Mouse (Mus musculus) intestine, embryonic 14.5 days (tissue): ENCODE results near the gene Tns3. TPM values are rescaled to one million over a fixed set of nuclear protein-coding genes. Genes with fewer than 3 reads are reported as not detected.

Experiments used
- ATAC-seq: fragments of 200-750 bp; cut with Nextera tagmentation; replicated peaks from 2 replicates; pipeline ENCODE4 v1.8.0; 2017; ENCODE audit warnings: low read depth, moderate number of reproducible peaks, moderate TSS enrichment, moderate library complexity; ENCODE audit not compliant: low FRiP score, low TSS enrichment
- DNase-seq: peaks from one replicate; pipeline ENCODE4 v3.0.0-alpha.2; 2018; ENCODE audit warnings: low spot score
- H3K27ac ChIP-seq: fragments of 300-500 bp; sonication (generic); 2 replicates; pipeline ENCODE4 v1.5.1; 2014; ENCODE audit warnings: low read depth, mild to moderate bottlenecking, control low read depth
- H3K27me3 ChIP-seq: fragments of 300-500 bp; sonication (generic); replicated peaks from 2 replicates; pipeline ENCODE4 v1.6.1; 2014; ENCODE audit warnings: low read length, control low read depth; ENCODE audit not compliant: control insufficient read depth, insufficient read depth
- H3K36me3 ChIP-seq: fragments of 300-500 bp; sonication (generic); 2 replicates; pipeline ENCODE4 v1.6.1; 2014; ENCODE audit warnings: low read length, control low read depth; ENCODE audit not compliant: control insufficient read depth, insufficient read depth
- H3K4me1 ChIP-seq: fragments of 300-500 bp; sonication (generic); replicated peaks from 2 replicates; pipeline ENCODE4 v1.6.1; 2014; ENCODE audit warnings: low read length, control low read depth, mixed read lengths; ENCODE audit not compliant: control insufficient read depth, insufficient read depth
- H3K4me2 ChIP-seq: fragments of 300-500 bp; sonication (generic); 2 replicates; pipeline ENCODE4 v1.6.1; 2014; ENCODE audit warnings: low read length
- H3K4me3 ChIP-seq: fragments of 300-500 bp; sonication (generic); 2 replicates; pipeline ENCODE4 v1.5.1; 2014; ENCODE audit warnings: low read depth, low read length, control low read depth, mixed read lengths
- H3K9ac ChIP-seq: fragments of 300-500 bp; sonication (generic); 2 replicates; pipeline ENCODE4 v1.6.1; 2014; ENCODE audit warnings: mild to moderate bottlenecking, low read length
- H3K9me3 ChIP-seq: fragments of 300-500 bp; sonication (generic); 2 replicates; pipeline ENCODE4 v1.6.1; 2016; ENCODE audit warnings: low read length, control low read depth; ENCODE audit not compliant: control insufficient read depth
- WGBS: fragments of 180-500 bp; shearing (Covaris S2); extraction: QIAGEN DNeasy Blood & Tissue Kit; methylation state at CpG from one replicate; pipeline ENCODE4 v1.1.7; 2014; 5-methylcytosine and 5-hydroxymethylcytosine counted together
- polyA plus RNA-seq: library from polyadenylated mRNA; unstranded; fragments of >200 nt; fragmentation: Nextera tagmentation; extraction: Ambion mirVana; gene quantifications from 2 replicates; pipeline ENCODE4 v1.2.1, GENCODE M21; 2014

Gene Tns3
- polyA plus RNA-seq, 1 experiment from 2014 or later: 25.7 TPM

- Histone ChIP-seq H3K9ac (no peak overlapping the region), H3K9me3 (no peaks in the 10 kb centered on the region), H3K4me3 (no peak overlapping the region), H3K36me3 (peaks cover 3% of the 10 kb centered on the region), H3K4me2 (no peak overlapping the region), H3K4me1 (peaks cover 22% of the 10 kb centered on the region), H3K27ac (peak overlapping the region; percentile 10; the same call in 1 of the 2 replicates), H3K27me3 (no peaks in the 10 kb centered on the region)
- no peak for DNase-seq
- 89% methylated on average over 3 of the region's 3 CpGs for WGBS
- ATAC-seq: no peak
Observed at GRCm38 (mm10) chr11:8583137-8583536, 81.2 kb downstream of the Tns3 start.

- no peaks in the 10 kb centered on the region for H3K9me3 ChIP-seq
- WGBS: 68% methylated on average over 10 of the region's 10 CpGs
- no peak overlapping the region for H3K4me3 ChIP-seq
- H3K4me1 ChIP-seq: peaks cover 16% of the 10 kb centered on the region
- no peak overlapping the region for H3K9ac ChIP-seq
- peak overlapping the region; percentile 47 for H3K27ac ChIP-seq
- peak; percentile 56 for ATAC-seq
- no peaks in the 10 kb centered on the region for H3K27me3 ChIP-seq
- H3K4me2 ChIP-seq: no peak overlapping the region
- H3K36me3 ChIP-seq: peaks cover 11% of the 10 kb centered on the region
- no peak for DNase-seq
Observed at GRCm38 (mm10) chr11:8582101-8582920, 82.0 kb downstream of the Tns3 start.

DNA sequence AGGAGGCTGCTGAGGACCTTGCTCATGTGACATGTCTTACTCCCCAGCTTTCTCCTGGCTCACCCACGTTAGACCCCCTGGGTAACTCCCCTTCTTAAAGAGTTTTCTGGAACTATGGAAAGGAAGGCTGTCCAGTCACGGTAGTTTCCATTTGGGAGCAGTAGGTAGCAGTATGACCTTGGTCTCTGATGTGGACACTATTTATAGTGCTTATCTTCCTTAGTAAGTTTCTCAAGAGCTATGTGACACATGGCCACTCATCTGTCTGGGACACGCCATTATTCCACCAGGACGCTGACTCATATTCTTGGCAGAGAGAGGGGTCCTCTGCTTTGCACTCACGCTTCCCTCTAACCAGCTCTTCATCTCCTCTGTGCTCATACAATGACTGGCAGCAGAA, 84.5 kb downstream of the Tns3 start:
- Histone ChIP-seq H3K9me3 (no peaks in the 10 kb centered on the region), H3K36me3 (peaks cover 23% of the 10 kb centered on the region), H3K4me3 (no peak overlapping the region), H3K4me1 (peaks cover 14% of the 10 kb centered on the region), H3K27ac (peak overlapping the region; percentile 58), H3K4me2 (no peak overlapping the region), H3K9ac (no peak overlapping the region), H3K27me3 (no peaks in the 10 kb centered on the region)
- DNase-seq (no peak), ATAC-seq (no peak)
- 57% methylated on average over 5 of the region's 5 CpGs for WGBS

DNA sequence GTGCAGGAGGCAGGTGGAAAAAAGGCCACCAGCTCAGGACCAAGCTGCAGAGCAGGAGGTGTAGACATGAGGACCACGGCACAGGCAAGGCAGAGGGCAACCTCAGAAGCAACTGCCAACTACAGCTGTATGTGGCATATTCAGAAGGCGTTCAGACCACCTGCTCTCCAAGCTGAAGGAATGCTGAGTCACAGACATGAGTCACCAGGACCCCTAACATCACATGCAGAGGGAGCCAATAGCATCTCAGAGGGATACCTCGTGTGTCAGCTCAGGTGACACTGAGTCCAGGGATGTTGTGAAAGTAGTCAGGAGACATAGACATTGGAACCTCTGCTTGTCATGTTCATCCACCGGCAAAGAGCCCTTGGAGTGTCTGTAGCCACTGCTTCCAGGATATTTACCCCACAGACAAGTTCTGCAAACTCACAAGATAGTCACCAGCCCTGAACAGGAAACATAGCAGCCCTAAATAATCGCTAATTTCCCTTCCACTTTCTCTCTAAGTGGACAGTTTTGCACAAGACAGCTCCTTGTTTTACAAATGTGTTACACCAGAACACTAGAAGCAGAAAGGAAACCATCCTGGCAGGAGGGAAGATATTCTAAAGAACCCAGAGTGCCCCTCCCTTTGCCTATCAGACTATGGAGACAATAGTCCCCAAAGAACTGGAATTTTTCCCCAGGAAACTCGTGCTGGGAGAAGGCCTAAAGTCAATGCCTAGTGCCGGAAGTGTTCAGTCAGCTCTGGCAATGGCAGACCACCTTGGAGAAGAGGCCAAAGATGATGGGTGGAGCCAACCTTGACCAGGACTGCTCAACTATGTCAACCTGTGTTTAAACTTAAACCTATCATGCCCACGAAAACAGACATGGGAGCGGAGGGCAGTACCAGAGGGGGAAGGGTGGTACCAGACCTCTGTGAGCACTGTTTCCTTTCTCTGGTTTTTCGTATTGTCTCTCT, 88.8 kb downstream of the Tns3 start:
- H3K4me1 ChIP-seq: peaks cover 11% of the 10 kb centered on the region
- H3K4me3 ChIP-seq: no peak overlapping the region
- WGBS: 74% methylated on average over 10 of the region's 10 CpGs
- no peak overlapping the region for H3K4me2 ChIP-seq
- H3K9ac ChIP-seq: no peak overlapping the region
- DNase-seq (no peak), ATAC-seq (no peak)
- peaks cover 29% of the 10 kb centered on the region for H3K36me3 ChIP-seq
- H3K27me3 ChIP-seq: no peaks in the 10 kb centered on the region
- 0 out of 2 replicates have a peak overlapping the region, but pooled peaks have one; percentile 14 for H3K27ac ChIP-seq
- no peaks in the 10 kb centered on the region for H3K9me3 ChIP-seq

DNA sequence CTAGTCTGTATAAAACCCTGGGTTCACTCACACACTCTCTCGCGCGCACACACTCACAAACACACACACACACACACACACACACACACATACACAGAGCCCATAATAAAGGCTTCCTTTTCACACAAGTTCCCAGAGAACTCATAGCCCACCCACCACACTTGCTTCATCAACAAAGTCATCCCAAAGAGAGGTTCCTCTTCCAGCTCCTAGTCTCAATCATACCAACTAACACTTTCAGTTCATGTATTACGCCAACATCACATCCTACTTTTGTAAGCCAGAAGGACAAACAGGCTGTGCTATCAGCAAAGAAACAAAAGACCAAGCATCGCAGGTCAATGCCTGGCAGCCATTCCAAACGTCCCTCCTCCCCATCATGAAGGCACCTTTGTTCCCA, 89.8 kb downstream of the Tns3 start:
- H3K9ac ChIP-seq: no peak overlapping the region
- H3K36me3 ChIP-seq: peaks cover 29% of the 10 kb centered on the region
- no peak for DNase-seq
- ATAC-seq: no peak
- no peaks in the 10 kb centered on the region for H3K9me3 ChIP-seq
- 82% methylated on average over 6 of the region's 6 CpGs for WGBS
- H3K4me2 ChIP-seq: no peak overlapping the region
- H3K27me3 ChIP-seq: no peaks in the 10 kb centered on the region
- H3K27ac ChIP-seq: no peak overlapping the region
- H3K4me1 ChIP-seq: peaks cover 9% of the 10 kb centered on the region
- H3K4me3 ChIP-seq: no peak overlapping the region

DNA sequence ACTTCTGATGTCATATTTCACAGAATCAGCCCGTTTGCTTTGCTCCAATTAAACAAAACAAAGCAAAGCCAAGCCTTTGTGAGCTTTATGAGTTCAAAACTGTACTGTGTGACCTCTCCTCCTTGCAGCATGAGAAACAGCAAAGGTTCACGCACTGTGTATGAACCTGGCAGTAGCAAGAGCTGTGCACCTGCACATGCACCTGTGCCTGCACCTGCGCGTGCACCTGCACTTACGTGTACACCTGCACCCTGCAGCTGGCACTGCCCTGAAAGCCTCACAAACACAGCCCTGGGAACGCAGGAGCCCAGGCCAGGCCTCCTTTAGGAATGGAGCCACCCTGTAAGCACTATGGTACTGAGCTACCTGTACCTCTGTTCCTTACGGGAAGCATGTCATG, 91.6 kb downstream of the Tns3 start:
- Histone ChIP-seq H3K36me3 (peaks cover 21% of the 10 kb centered on the region), H3K4me1 (peaks cover 8% of the 10 kb centered on the region; the same call in 1 of the 2 replicates), H3K4me3 (no peak overlapping the region), H3K9me3 (no peaks in the 10 kb centered on the region), H3K27ac (no peak overlapping the region; the same call in 1 of the 2 replicates), H3K4me2 (no peak overlapping the region), H3K9ac (no peak overlapping the region), H3K27me3 (no peaks in the 10 kb centered on the region)
- 83% methylated on average over 7 of the region's 7 CpGs for WGBS
- ATAC-seq: no peak
- DNase-seq: no peak

GRCm38 (mm10) chr11:8569232-8570028, 94.9 kb downstream of the Tns3 start:
- Histone ChIP-seq H3K36me3 (peaks cover 10% of the 10 kb centered on the region; the same call in 1 of the 2 replicates), H3K9ac (no peak overlapping the region), H3K4me1 (peaks cover 5% of the 10 kb centered on the region; the same call in 1 of the 2 replicates), H3K4me2 (no peak overlapping the region), H3K27ac (peak overlapping the region; percentile 54; the same call in 1 of the 2 replicates), H3K9me3 (no peaks in the 10 kb centered on the region), H3K4me3 (no peak overlapping the region), H3K27me3 (no peaks in the 10 kb centered on the region)
- WGBS: 44% methylated on average over 7 of the region's 7 CpGs
- ATAC-seq: peak; percentile 62
- no peak for DNase-seq

GRCm38 (mm10) chr11:8568829-8569228, 95.5 kb downstream of the Tns3 start:
- Histone ChIP-seq H3K4me2 (no peak overlapping the region), H3K4me3 (no peak overlapping the region), H3K9me3 (no peaks in the 10 kb centered on the region), H3K27me3 (no peaks in the 10 kb centered on the region), H3K27ac (peak overlapping the region; percentile 54; the same call in 1 of the 2 replicates), H3K9ac (no peak overlapping the region), H3K4me1 (peaks cover 5% of the 10 kb centered on the region; the same call in 1 of the 2 replicates), H3K36me3 (peaks cover 10% of the 10 kb centered on the region; the same call in 1 of the 2 replicates)
- no peak for DNase-seq
- ATAC-seq: no peak
- WGBS: 63% methylated on average over 7 of the region's 7 CpGs
